Comparison of ENCODE assay signal across 11 mouse cellular contexts in the genomic region with DNA sequence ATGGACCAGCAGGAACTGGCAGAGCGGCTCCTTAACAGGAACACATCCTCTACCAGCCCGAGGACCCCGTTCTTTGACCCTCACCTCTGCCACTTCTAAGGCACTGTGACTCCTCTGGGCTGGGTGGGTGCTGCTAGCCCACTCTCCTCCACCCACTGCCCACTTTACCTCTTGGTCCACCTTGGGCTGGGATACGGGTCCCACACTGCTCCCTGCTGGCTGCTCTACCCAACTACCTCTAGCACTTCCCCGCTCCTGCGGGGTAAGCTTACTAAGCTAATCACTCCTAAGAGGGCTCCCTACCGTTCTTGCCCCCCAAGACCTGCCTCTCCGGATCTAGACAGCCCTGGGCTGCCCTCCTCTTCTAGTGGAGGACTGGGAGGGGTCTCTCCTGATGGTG. TPM values are rescaled to one million over a fixed set of nuclear protein-coding genes. Genes with fewer than 3 reads are reported as not detected.
DNase-seq lines count a peak whose midpoint lies in the region; ATAC-seq and TF ChIP-seq lines count a peak whose summit lies in the region.
"Had no signal": no experiment of that assay in that cellular context is flagged by ENCODE, and none has a peak within 500 bp of the region (broad histone marks: within the 10 kb centered on the region; RNA-seq: fewer than 3 reads in every experiment).

No protein-coding gene starts in this region.

- no peak for TF ChIP-seq EP300 in stomach, postnatal 0 days (optimal IDR thresholded peaks at IDR 0.05)

- peak overlapping the region; percentile 38 for H3K4me2 ChIP-seq in heart, embryonic 12.5 days
- no peak overlapping the region for H3K4me2 ChIP-seq in midbrain, embryonic 13.5 days (replicated peaks)
- no peak overlapping the region for H3K4me2 ChIP-seq in midbrain, embryonic 11.5 days
- no peak overlapping the region for H3K4me2 ChIP-seq in embryonic facial prominence, embryonic 11.5 days (ENCODE audit: low read depth, low read length)
- no peak overlapping the region for H3K4me2 ChIP-seq in stomach, postnatal 0 days (replicated peaks; ENCODE audit: low read depth)
- H3K4me2 ChIP-seq: embryonic facial prominence, embryonic 13.5 days; liver, embryonic 15.5 days had no signal

- WGBS in heart, embryonic 12.5 days: 58% methylated on average over 8 of the region's 8 CpGs
- 70% methylated on average over 8 of the region's 8 CpGs for WGBS in midbrain, embryonic 13.5 days
- 69% methylated on average over 8 of the region's 8 CpGs for WGBS in midbrain, embryonic 11.5 days
- 74% methylated on average over 8 of the region's 8 CpGs for WGBS in embryonic facial prominence, embryonic 11.5 days
- 74% methylated on average over 8 of the region's 8 CpGs for WGBS in stomach, postnatal 0 days

- H3K36me3 ChIP-seq in heart, embryonic 12.5 days: peaks cover 74% of the 10 kb centered on the region
- H3K36me3 ChIP-seq in midbrain, embryonic 13.5 days: peaks cover 67% of the 10 kb centered on the region
- H3K36me3 ChIP-seq in midbrain, embryonic 11.5 days (ENCODE audit: control insufficient read depth, insufficient read depth, low read length): peaks cover 37% of the 10 kb centered on the region
- H3K36me3 ChIP-seq in embryonic facial prominence, embryonic 11.5 days (replicated peaks; ENCODE audit: control insufficient read depth, insufficient read depth, low read depth, low read length): peaks cover 18% of the 10 kb centered on the region
- H3K36me3 ChIP-seq in stomach, postnatal 0 days (ENCODE audit: control insufficient read depth, insufficient read depth, low read length): peaks cover 12% of the 10 kb centered on the region

- DNase-seq in heart, postnatal 36 days: no peak
- DNase-seq in midbrain, embryonic 11.5 days (ENCODE audit: low spot score, missing footprints): no peak
- DNase-seq in embryonic facial prominence, embryonic 11.5 days (ENCODE audit: low spot score): peak; percentile 43
- peak; percentile 41 for DNase-seq in stomach, postnatal 0 days (ENCODE audit: low spot score)
- DNase-seq in left cerebral cortex, adult 9 months (ENCODE audit: low spot score in 2 of 2): no peak
- DNase-seq in left cerebral cortex, postnatal 36 days (ENCODE audit: low spot score in 2 of 2): no peak
- DNase-seq: kidney, adult 8-10 months had no signal

- no peaks in the 10 kb centered on the region for H3K9me3 ChIP-seq in heart, embryonic 12.5 days (replicated peaks)
- no peaks in the 10 kb centered on the region for H3K9me3 ChIP-seq in midbrain, embryonic 13.5 days
- H3K9me3 ChIP-seq in midbrain, embryonic 11.5 days (ENCODE audit: control insufficient read depth, low read length): no peaks in the 10 kb centered on the region
- H3K9me3 ChIP-seq in embryonic facial prominence, embryonic 11.5 days (replicated peaks; ENCODE audit: control insufficient read depth, low read length): no peaks in the 10 kb centered on the region
- H3K9me3 ChIP-seq in stomach, postnatal 0 days (ENCODE audit: control insufficient read depth, low read length): no peaks in the 10 kb centered on the region
- H3K9me3 ChIP-seq: embryonic facial prominence, embryonic 13.5 days; liver, embryonic 15.5 days had no signal

- no peak overlapping the region for H3K4me3 ChIP-seq in heart, embryonic 12.5 days
- H3K4me3 ChIP-seq in midbrain, embryonic 13.5 days (replicated peaks): no peak overlapping the region
- H3K4me3 ChIP-seq in midbrain, embryonic 11.5 days (ENCODE audit: low read depth, low read length): no peak overlapping the region
- H3K4me3 ChIP-seq in embryonic facial prominence, embryonic 11.5 days (ENCODE audit: low read depth, low read length): no peak overlapping the region
- no peak overlapping the region for H3K4me3 ChIP-seq in stomach, postnatal 0 days (ENCODE audit: low read depth, low read length)
- H3K4me3 ChIP-seq: embryonic facial prominence, embryonic 13.5 days; liver, embryonic 15.5 days had no signal

- intact Hi-C loops in heart, postnatal 36 days (cut with DNase I): no loop called here
- intact Hi-C loops in left cerebral cortex, postnatal 36 days (cut with DNase I): loop anchor here (5.0 kb wide), 1 partner anchor 104 kb away; no protein-coding TSS in a partner anchor

- H3K4me1 ChIP-seq in heart, embryonic 12.5 days (replicated peaks): peaks cover 67% of the 10 kb centered on the region
- H3K4me1 ChIP-seq in midbrain, embryonic 13.5 days (replicated peaks): peaks cover 78% of the 10 kb centered on the region
- H3K4me1 ChIP-seq in midbrain, embryonic 11.5 days (ENCODE audit: control insufficient read depth, insufficient read depth, low read length): peaks cover 54% of the 10 kb centered on the region
- H3K4me1 ChIP-seq in embryonic facial prominence, embryonic 11.5 days (ENCODE audit: control insufficient read depth, insufficient read depth, low read length): peaks cover 5% of the 10 kb centered on the region; the same call in 1 of the 2 replicates
- no peaks in the 10 kb centered on the region for H3K4me1 ChIP-seq in stomach, postnatal 0 days (replicated peaks; ENCODE audit: control insufficient read depth, insufficient read depth)

- peak overlapping the region; percentile 67 for H3K27ac ChIP-seq in heart, embryonic 12.5 days (ENCODE audit: poor library complexity, severe bottlenecking)
- peak overlapping the region; percentile 25; the same call in 1 of the 2 replicates for H3K27ac ChIP-seq in midbrain, embryonic 13.5 days
- no peak overlapping the region for H3K27ac ChIP-seq in midbrain, embryonic 11.5 days (ENCODE audit: low read depth, low read length)
- H3K27ac ChIP-seq in embryonic facial prominence, embryonic 11.5 days (replicated peaks; ENCODE audit: low read depth, low read length): no peak overlapping the region
- H3K27ac ChIP-seq in stomach, postnatal 0 days (replicated peaks): no peak overlapping the region
- H3K27ac ChIP-seq: embryonic facial prominence, embryonic 13.5 days; liver, embryonic 15.5 days had no signal

- 0 out of 2 replicates have a peak overlapping the region, but pooled peaks have one; percentile 23 for H3K9ac ChIP-seq in heart, embryonic 12.5 days
- H3K9ac ChIP-seq in midbrain, embryonic 13.5 days (replicated peaks): no peak overlapping the region; the same call in 1 of the 2 replicates
- no peak overlapping the region for H3K9ac ChIP-seq in midbrain, embryonic 11.5 days (ENCODE audit: low read length)
- no peak overlapping the region for H3K9ac ChIP-seq in embryonic facial prominence, embryonic 11.5 days (replicated peaks; ENCODE audit: low read length)
- no peak overlapping the region for H3K9ac ChIP-seq in stomach, postnatal 0 days (ENCODE audit: low read length)
- H3K9ac ChIP-seq: embryonic facial prominence, embryonic 13.5 days; liver, embryonic 15.5 days had no signal

- ATAC-seq in heart, embryonic 12.5 days (ENCODE audit: insufficient number of reproducible peaks, low FRiP score): no peak; the same call in 1 of the 2 replicates
- ATAC-seq in midbrain, embryonic 13.5 days: no peak
- no peak for ATAC-seq in midbrain, embryonic 11.5 days (ENCODE audit: low FRiP score)
- no peak for ATAC-seq in embryonic facial prominence, embryonic 11.5 days (replicated peaks; ENCODE audit: insufficient number of reproducible peaks, low FRiP score, low TSS enrichment, low read depth)
- ATAC-seq in stomach, postnatal 0 days (ENCODE audit: low FRiP score, low TSS enrichment): peak; percentile 13; the same call in 1 of the 2 replicates

- TF ChIP-seq CTCF in stomach, postnatal 0 days (IDR thresholded peaks at IDR 0.05; ENCODE audit: low read depth): peak; percentile 61

- no peaks in the 10 kb centered on the region for H3K27me3 ChIP-seq in heart, embryonic 12.5 days (replicated peaks)
- no peaks in the 10 kb centered on the region for H3K27me3 ChIP-seq in midbrain, embryonic 13.5 days
- H3K27me3 ChIP-seq in midbrain, embryonic 11.5 days (ENCODE audit: control insufficient read depth, insufficient read depth, low read length): no peaks in the 10 kb centered on the region
- no peaks in the 10 kb centered on the region for H3K27me3 ChIP-seq in embryonic facial prominence, embryonic 11.5 days (ENCODE audit: control insufficient read depth, insufficient read depth, low read length)
- H3K27me3 ChIP-seq in stomach, postnatal 0 days (ENCODE audit: control insufficient read depth, insufficient read depth, low read length): no peaks in the 10 kb centered on the region
- H3K27me3 ChIP-seq: embryonic facial prominence, embryonic 13.5 days; liver, embryonic 15.5 days had no signal

RNA-seq across cellular contexts. Expression of gene Tmem253, which starts 9.2 kb away (rescaled TPM):
- 0.50 and 0.80 TPM in 2 replicates for polyA plus RNA-seq in heart, embryonic 12.5 days (2016; fragmentation: Nextera tagmentation; extraction: Ambion mirVana)
- total RNA-seq in heart, postnatal 36 days (2021): 1 to 10 TPM; 2.1 to 2.3 TPM
- 0.82 and 0.92 TPM in 2 replicates for polyA plus RNA-seq in midbrain, embryonic 13.5 days (2015; fragmentation: Nextera tagmentation; extraction: Ambion mirVana)
- 1.0 and 1.5 TPM in 2 replicates for polyA plus RNA-seq in midbrain, embryonic 11.5 days (2014; fragmentation: Nextera tagmentation; extraction: Ambion mirVana)
- 0.35 and 1.5 TPM in 2 replicates for polyA plus RNA-seq in embryonic facial prominence, embryonic 11.5 days (2014; fragmentation: Nextera tagmentation; extraction: Ambion mirVana)
- 4.6 and 4.9 TPM in 2 replicates for polyA plus RNA-seq in stomach, postnatal 0 days (2015; fragmentation: Nextera tagmentation; extraction: Ambion mirVana)
- under 1 TPM in 1 of 2 experiments, not detected in 1; 0.72 TPM for total RNA-seq in left cerebral cortex, postnatal 36 days (2021)

RNA-seq across cellular contexts. Expression of gene Zfp219, which starts 14.3 kb away (rescaled TPM):
- polyA plus RNA-seq in heart, embryonic 12.5 days (2016; fragmentation: Nextera tagmentation; extraction: Ambion mirVana): 21.5 and 23.6 TPM in 2 replicates
- total RNA-seq in heart, postnatal 36 days (2021): 10 to 100 TPM; 27.8 to 31.7 TPM
- polyA plus RNA-seq in midbrain, embryonic 13.5 days (2015; fragmentation: Nextera tagmentation; extraction: Ambion mirVana): 56.0 and 63.6 TPM in 2 replicates
- 91.9 and 110 TPM in 2 replicates for polyA plus RNA-seq in midbrain, embryonic 11.5 days (2014; fragmentation: Nextera tagmentation; extraction: Ambion mirVana)
- 54.7 and 63.2 TPM in 2 replicates for polyA plus RNA-seq in embryonic facial prominence, embryonic 11.5 days (2014; fragmentation: Nextera tagmentation; extraction: Ambion mirVana)
- 18.1 and 18.5 TPM in 2 replicates for polyA plus RNA-seq in stomach, postnatal 0 days (2015; fragmentation: Nextera tagmentation; extraction: Ambion mirVana)
- 10 to 100 TPM; 30.1 to 39.7 TPM for total RNA-seq in left cerebral cortex, postnatal 36 days (2021)

RNA-seq across cellular contexts. Expression of gene Arhgef40, which starts 21.7 kb away (rescaled TPM):
- 104 and 111 TPM in 2 replicates for polyA plus RNA-seq in heart, embryonic 12.5 days (2016; fragmentation: Nextera tagmentation; extraction: Ambion mirVana)
- 10 to 100 TPM; 30.3 to 34.7 TPM for total RNA-seq in heart, postnatal 36 days (2021)
- polyA plus RNA-seq in midbrain, embryonic 13.5 days (2015; fragmentation: Nextera tagmentation; extraction: Ambion mirVana): 82.2 and 86.2 TPM in 2 replicates
- polyA plus RNA-seq in midbrain, embryonic 11.5 days (2014; fragmentation: Nextera tagmentation; extraction: Ambion mirVana): 50.4 and 52.8 TPM in 2 replicates
- polyA plus RNA-seq in embryonic facial prominence, embryonic 11.5 days (2014; fragmentation: Nextera tagmentation; extraction: Ambion mirVana): 82.6 and 91.9 TPM in 2 replicates
- 32.9 and 36.4 TPM in 2 replicates for polyA plus RNA-seq in stomach, postnatal 0 days (2015; fragmentation: Nextera tagmentation; extraction: Ambion mirVana)
- 10 to 100 TPM; 24.9 to 31.6 TPM for total RNA-seq in left cerebral cortex, postnatal 36 days (2021)

RNA-seq across cellular contexts. Expression of gene Olfr221, which starts 36.0 kb away (rescaled TPM):
- not detected in 2 replicates for polyA plus RNA-seq in heart, embryonic 12.5 days (2016; fragmentation: Nextera tagmentation; extraction: Ambion mirVana)
- total RNA-seq in heart, postnatal 36 days (2021): not detected
- not detected in 2 replicates for polyA plus RNA-seq in midbrain, embryonic 13.5 days (2015; fragmentation: Nextera tagmentation; extraction: Ambion mirVana)
- not detected in 2 replicates for polyA plus RNA-seq in midbrain, embryonic 11.5 days (2014; fragmentation: Nextera tagmentation; extraction: Ambion mirVana)
- polyA plus RNA-seq in embryonic facial prominence, embryonic 11.5 days (2014; fragmentation: Nextera tagmentation; extraction: Ambion mirVana): not detected in 2 replicates
- not detected in 2 replicates for polyA plus RNA-seq in stomach, postnatal 0 days (2015; fragmentation: Nextera tagmentation; extraction: Ambion mirVana)
- total RNA-seq in left cerebral cortex, postnatal 36 days (2021): not detected
- polyA plus RNA-seq: embryonic facial prominence, embryonic 13.5 days; liver, embryonic 15.5 days had no signal

Comparison
In these comparisons a context has a peak if more than half of its experiments do, and no peak if none do; other contexts are left out.
1. H3K27ac ChIP-seq: peak in heart, embryonic 12.5 days (single experiment) and midbrain, embryonic 13.5 days (single experiment); none in midbrain, embryonic 11.5 days (single experiment), embryonic facial prominence, embryonic 11.5 days (single experiment) and stomach, postnatal 0 days (single experiment).
2. DNase-seq: peak in embryonic facial prominence, embryonic 11.5 days (single experiment) and stomach, postnatal 0 days (single experiment); none in heart, postnatal 36 days (0 of 2), midbrain, embryonic 11.5 days (single experiment), left cerebral cortex, adult 9 months (0 of 2) and left cerebral cortex, postnatal 36 days (0 of 2).